Mouse (Mus musculus): ENCODE measurements around the gene Atp2b1. TPM values are rescaled to one million over a fixed set of nuclear protein-coding genes. Genes with fewer than 3 reads are reported as not detected.

Gene Atp2b1
- polyA plus RNA-seq, 1 experiment from 2014 or later: 88.5 TPM

DNA sequence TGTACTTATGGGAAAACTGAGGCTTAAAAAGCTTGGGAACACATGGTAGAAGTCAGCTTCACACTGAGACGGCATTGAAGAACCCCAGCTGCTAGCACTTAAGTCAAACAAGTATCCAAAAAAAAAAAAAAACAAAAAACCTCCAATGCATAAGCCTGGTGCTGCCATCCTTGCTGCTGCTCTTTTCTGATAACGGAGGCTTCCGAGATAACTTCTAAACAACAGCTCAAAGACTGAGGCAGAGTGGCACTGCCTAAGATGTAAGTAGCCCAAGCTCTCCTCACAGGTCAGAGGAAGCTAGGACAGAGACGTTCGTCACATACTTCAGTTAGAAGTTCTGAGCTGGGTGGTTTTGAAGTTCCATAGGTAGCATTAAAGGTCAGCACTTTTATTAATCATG, 113.3 kb downstream of the Atp2b1 start:
- no peak overlapping the region for H3K9ac ChIP-seq (ENCODE audit: low read length)
- no peak overlapping the region for H3K27ac ChIP-seq (ENCODE audit: low read length)
- no peaks in the 10 kb centered on the region for H3K4me1 ChIP-seq (ENCODE audit: control insufficient read depth, insufficient read depth, low read length)
- WGBS: 51% methylated on average over 5 of the region's 5 CpGs
- H3K36me3 ChIP-seq (ENCODE audit: control insufficient read depth, insufficient read depth): peaks cover 11% of the 10 kb centered on the region
- no peaks in the 10 kb centered on the region for H3K27me3 ChIP-seq (ENCODE audit: control insufficient read depth, insufficient read depth, low read length)
- H3K4me2 ChIP-seq (ENCODE audit: low read depth, low read length): no peak overlapping the region
- H3K9me3 ChIP-seq (replicated peaks; ENCODE audit: control insufficient read depth, low read length): no peaks in the 10 kb centered on the region
- no peak overlapping the region for H3K4me3 ChIP-seq (ENCODE audit: low read length)
- no peak for ATAC-seq (replicated peaks; ENCODE audit: extremely low read depth, insufficient read depth, low FRiP score)

DNA sequence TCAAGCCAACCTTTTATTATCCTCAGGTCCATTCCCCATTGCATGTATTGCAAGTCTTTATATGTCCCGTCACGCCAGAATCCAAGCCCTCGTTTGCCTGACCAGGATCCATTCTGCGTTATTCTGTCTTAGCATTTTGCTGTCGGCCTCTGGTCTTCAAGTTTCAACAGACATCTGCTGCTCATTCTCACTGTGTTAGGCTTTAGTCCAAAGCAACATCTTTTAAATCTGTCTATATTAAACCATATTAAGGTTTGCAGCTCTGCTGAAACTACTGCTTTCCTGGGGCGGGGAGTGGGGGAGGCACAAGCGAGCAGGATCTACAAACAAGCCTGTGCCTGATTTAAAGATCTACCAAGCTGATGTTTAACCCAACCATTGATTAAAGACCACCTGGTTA, 115.6 kb downstream of the Atp2b1 start:
- H3K4me3 ChIP-seq (ENCODE audit: low read length): no peak overlapping the region
- no peak overlapping the region for H3K4me2 ChIP-seq (ENCODE audit: low read depth, low read length)
- H3K4me1 ChIP-seq (ENCODE audit: control insufficient read depth, insufficient read depth, low read length): no peaks in the 10 kb centered on the region
- H3K27ac ChIP-seq (ENCODE audit: low read length): no peak overlapping the region
- H3K9me3 ChIP-seq (replicated peaks; ENCODE audit: control insufficient read depth, low read length): no peaks in the 10 kb centered on the region
- H3K27me3 ChIP-seq (ENCODE audit: control insufficient read depth, insufficient read depth, low read length): no peaks in the 10 kb centered on the region
- H3K9ac ChIP-seq (ENCODE audit: low read length): no peak overlapping the region
- peaks cover 4% of the 10 kb centered on the region for H3K36me3 ChIP-seq (ENCODE audit: control insufficient read depth, insufficient read depth)
- 95% methylated on average over 7 of the region's 7 CpGs for WGBS
- ATAC-seq (replicated peaks; ENCODE audit: extremely low read depth, insufficient read depth, low FRiP score): no peak

DNA sequence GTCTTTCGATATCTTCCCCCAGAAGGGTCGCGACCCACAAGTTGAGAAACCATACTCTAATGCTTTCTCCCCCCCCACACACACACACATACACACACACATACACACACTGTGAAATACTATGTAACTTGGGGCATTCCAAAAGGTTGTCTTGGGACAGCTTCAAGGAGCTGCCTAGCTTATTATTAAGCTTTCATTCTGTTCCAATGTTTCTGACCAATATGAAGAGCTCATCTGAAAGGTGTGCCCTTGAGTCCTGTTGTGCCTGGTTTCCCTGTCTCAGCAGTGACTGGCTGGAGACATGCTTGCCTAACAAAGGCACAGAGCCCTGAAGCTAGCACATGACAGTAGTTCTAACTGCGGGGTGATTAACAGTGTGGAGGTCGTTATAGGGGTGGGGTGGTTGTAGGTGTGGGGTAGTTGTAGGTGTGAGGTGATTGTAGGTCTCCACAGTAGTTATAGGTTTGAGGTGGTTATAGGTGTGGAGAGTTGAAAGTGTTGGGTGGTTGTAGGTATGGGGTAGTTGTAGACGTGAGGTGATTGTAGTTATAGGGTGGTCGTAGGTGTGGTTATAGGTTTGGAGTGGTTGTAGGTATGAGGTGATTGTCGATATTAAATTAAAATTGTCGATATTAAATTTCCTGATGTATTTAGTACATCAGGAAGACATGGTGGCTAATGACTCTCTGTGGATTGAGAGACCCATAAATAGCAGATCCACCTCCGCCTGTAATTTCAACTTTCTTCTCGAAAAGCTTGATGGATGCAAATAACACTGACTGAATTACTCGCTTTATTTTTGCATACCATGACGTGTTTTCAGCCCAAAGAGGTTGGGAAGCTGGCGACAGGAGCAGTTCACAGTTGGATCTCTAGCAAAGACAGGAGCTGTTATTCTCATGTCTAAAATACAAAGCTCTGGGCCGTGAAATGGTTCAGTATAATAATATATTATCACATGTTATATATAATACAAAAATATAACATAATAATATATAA, 119.9 kb downstream of the Atp2b1 start:
- WGBS: 90% methylated on average over 15 of the region's 15 CpGs
- no peak for ATAC-seq (replicated peaks; ENCODE audit: extremely low read depth, insufficient read depth, low FRiP score)
- Histone ChIP-seq H3K4me2 (ENCODE audit: low read depth, low read length) (no peak overlapping the region), H3K27me3 (ENCODE audit: control insufficient read depth, insufficient read depth, low read length) (no peaks in the 10 kb centered on the region), H3K27ac (ENCODE audit: low read length) (no peak overlapping the region), H3K4me1 (ENCODE audit: control insufficient read depth, insufficient read depth, low read length) (no peaks in the 10 kb centered on the region), H3K4me3 (ENCODE audit: low read length) (no peak overlapping the region), H3K9ac (ENCODE audit: low read length) (no peak overlapping the region), H3K9me3 (replicated peaks; ENCODE audit: control insufficient read depth, low read length) (no peaks in the 10 kb centered on the region), H3K36me3 (ENCODE audit: control insufficient read depth, insufficient read depth) (no peaks in the 10 kb centered on the region)

DNA sequence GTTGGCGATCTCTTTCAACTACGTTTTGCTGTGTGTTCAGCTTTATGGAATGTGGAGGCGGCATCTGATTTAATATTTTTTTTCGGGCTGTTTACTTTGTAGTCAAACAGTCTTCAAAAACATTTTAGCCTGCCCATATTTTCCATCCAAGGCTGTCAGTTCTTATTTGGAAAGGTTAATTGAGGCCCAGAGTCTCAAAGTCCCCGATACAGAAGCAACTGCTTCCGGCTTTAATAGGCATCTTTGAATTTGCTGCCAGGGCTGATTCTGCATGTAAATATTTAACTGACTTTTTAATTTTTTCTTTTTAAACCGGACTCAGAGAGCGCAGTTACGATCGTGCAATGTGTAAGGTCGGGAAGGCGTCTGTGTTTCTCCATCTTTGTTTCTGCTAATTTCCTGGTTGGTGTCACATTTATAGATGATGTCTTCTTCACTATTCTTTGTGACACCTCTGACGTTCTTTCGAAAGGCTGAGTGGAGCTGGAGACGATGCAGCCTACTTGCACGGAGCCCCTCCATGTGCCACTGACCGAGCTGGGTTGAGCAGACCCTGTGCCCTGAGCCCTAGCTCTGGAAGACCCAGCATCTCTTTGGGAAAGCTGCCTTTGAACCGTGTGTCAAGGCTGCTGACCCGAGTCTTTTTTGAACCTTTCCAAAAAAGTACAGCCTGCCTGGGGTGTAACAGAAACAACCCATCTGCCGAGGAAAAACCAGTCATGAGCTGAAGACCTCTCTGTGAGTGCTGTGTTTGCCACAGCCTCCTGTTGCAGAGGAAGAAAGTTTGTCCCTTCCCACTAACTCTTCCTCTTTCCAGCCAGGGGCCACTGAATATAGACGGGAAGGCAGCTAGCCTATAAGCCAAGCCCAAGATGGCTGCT, 123.2 kb downstream of the Atp2b1 start:
- ATAC-seq (replicated peaks; ENCODE audit: extremely low read depth, insufficient read depth, low FRiP score): no peak
- H3K4me3 ChIP-seq (ENCODE audit: low read length): no peak overlapping the region

DNA sequence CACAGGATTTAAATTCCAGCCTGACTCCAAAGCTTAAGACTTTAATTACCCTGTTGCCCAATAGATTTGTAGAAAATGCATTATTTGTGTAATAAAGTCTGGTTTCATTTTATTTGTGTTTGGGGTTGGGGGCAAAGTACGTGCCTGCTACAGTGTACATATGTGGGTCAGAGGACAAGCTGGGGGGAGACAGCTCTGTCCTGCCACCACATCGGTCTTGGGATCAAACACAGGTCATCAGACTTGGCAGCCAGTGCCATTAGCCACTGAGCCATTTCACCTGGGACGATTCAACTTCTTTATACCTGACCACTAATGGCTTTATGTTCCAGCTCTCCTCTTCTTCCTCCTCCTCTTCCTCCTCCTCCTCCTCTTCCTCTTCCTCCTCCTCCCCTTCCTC, 124.7 kb downstream of the Atp2b1 start:
- Histone ChIP-seq H3K9me3 (replicated peaks; ENCODE audit: control insufficient read depth, low read length) (no peaks in the 10 kb centered on the region), H3K4me1 (ENCODE audit: control insufficient read depth, insufficient read depth, low read length) (0 out of 2 replicates have a peak, but pooled peaks cover 2% of the 10 kb centered on the region), H3K4me3 (ENCODE audit: low read length) (no peak overlapping the region), H3K36me3 (ENCODE audit: control insufficient read depth, insufficient read depth) (no peaks in the 10 kb centered on the region), H3K27me3 (ENCODE audit: control insufficient read depth, insufficient read depth, low read length) (no peaks in the 10 kb centered on the region), H3K27ac (ENCODE audit: low read length) (no peak overlapping the region), H3K9ac (ENCODE audit: low read length) (no peak overlapping the region), H3K4me2 (ENCODE audit: low read depth, low read length) (no peak overlapping the region)
- WGBS: 86% methylated on average over 3 of the region's 3 CpGs
- no peak for ATAC-seq (replicated peaks; ENCODE audit: extremely low read depth, insufficient read depth, low FRiP score)

More for the DNA sequence above, 123.2 kb downstream of the Atp2b1 start:
- 0 out of 2 replicates have a peak, but pooled peaks cover 2% of the 10 kb centered on the region for H3K4me1 ChIP-seq (ENCODE audit: control insufficient read depth, insufficient read depth, low read length)
- no peaks in the 10 kb centered on the region for H3K9me3 ChIP-seq (replicated peaks; ENCODE audit: control insufficient read depth, low read length)
- H3K27ac ChIP-seq (ENCODE audit: low read length): no peak overlapping the region
- H3K9ac ChIP-seq (ENCODE audit: low read length): no peak overlapping the region
- WGBS: 81% methylated on average over 21 of the region's 21 CpGs
- no peak overlapping the region for H3K4me2 ChIP-seq (ENCODE audit: low read depth, low read length)
- H3K36me3 ChIP-seq (ENCODE audit: control insufficient read depth, insufficient read depth): no peaks in the 10 kb centered on the region
- H3K27me3 ChIP-seq (ENCODE audit: control insufficient read depth, insufficient read depth, low read length): no peaks in the 10 kb centered on the region

DNA sequence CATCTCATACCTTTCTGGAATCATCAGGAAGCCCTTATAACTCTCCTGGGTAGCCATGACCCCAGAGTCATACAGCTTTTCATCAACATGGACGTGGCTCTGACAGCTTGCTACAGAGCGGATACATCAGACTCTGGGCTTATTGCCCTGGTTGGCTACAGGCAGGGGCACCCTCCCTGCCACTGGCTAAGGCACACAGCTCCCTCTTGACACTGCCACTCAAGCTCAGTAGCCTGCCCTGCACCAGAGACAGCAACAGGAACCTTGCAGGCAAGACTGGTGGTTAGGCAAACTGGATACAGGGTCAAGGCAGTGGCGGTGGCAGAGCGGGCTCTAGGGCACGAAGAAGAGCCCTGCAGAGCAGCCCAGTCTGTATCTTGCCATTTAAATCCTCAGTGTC, 126.0 kb downstream of the Atp2b1 start:
- Histone ChIP-seq H3K4me3 (ENCODE audit: low read length) (no peak overlapping the region), H3K9ac (ENCODE audit: low read length) (no peak overlapping the region), H3K4me1 (ENCODE audit: control insufficient read depth, insufficient read depth, low read length) (0 out of 2 replicates have a peak, but pooled peaks cover 2% of the 10 kb centered on the region), H3K36me3 (ENCODE audit: control insufficient read depth, insufficient read depth) (no peaks in the 10 kb centered on the region), H3K27ac (ENCODE audit: low read length) (no peak overlapping the region), H3K9me3 (replicated peaks; ENCODE audit: control insufficient read depth, low read length) (no peaks in the 10 kb centered on the region), H3K4me2 (ENCODE audit: low read depth, low read length) (no peak overlapping the region), H3K27me3 (ENCODE audit: control insufficient read depth, insufficient read depth, low read length) (no peaks in the 10 kb centered on the region)
- no peak for ATAC-seq (replicated peaks; ENCODE audit: extremely low read depth, insufficient read depth, low FRiP score)
- 73% methylated on average over 5 of the region's 5 CpGs for WGBS

DNA sequence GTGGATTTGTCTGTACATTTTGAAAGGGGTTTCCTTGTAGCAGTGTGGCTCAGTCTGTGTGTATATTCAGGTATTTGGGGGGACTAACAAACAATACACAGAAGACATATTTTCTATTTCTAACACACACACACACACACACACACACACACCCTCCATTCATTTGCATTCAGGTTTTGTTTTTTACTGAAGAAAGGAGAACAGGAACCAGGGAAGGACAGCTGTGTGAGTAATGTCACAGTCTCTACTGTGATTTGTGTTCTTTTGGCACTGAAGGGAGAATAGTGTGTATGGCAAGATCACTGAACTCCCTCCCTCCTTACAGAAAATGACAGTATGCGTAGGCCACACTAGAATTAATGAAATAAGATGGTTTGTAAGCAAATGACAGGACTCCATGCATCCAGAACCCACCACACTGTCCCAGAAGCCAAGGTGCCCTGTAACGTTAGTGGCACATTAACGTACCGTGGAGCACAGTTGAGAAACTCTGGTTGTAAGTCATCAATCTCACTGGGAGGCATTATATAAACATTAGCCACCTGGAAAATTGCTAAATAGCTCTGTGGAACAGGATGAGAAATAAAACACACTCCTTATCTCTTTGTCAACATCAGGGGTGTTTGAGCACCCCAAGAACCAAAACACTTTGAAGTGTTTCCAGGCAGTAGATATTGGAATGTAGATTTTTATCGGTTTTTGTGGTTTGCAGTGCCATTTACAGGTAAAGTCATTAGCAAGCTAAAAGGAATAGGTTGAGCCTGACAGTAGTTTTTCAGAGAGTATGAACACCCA, 132.7 kb downstream of the Atp2b1 start:
- H3K4me3 ChIP-seq (ENCODE audit: low read length): no peak overlapping the region
- H3K4me2 ChIP-seq (ENCODE audit: low read depth, low read length): no peak overlapping the region
- H3K4me1 ChIP-seq (ENCODE audit: control insufficient read depth, insufficient read depth, low read length): no peaks in the 10 kb centered on the region
- no peak for ATAC-seq (replicated peaks; ENCODE audit: extremely low read depth, insufficient read depth, low FRiP score)
- H3K9me3 ChIP-seq (replicated peaks; ENCODE audit: control insufficient read depth, low read length): no peaks in the 10 kb centered on the region
- no peak overlapping the region for H3K27ac ChIP-seq (ENCODE audit: low read length)
- WGBS: 74% methylated on average over 5 of the region's 5 CpGs
- H3K27me3 ChIP-seq (ENCODE audit: control insufficient read depth, insufficient read depth, low read length): no peaks in the 10 kb centered on the region
- H3K9ac ChIP-seq (ENCODE audit: low read length): no peak overlapping the region
- H3K36me3 ChIP-seq (ENCODE audit: control insufficient read depth, insufficient read depth): no peaks in the 10 kb centered on the region

DNA sequence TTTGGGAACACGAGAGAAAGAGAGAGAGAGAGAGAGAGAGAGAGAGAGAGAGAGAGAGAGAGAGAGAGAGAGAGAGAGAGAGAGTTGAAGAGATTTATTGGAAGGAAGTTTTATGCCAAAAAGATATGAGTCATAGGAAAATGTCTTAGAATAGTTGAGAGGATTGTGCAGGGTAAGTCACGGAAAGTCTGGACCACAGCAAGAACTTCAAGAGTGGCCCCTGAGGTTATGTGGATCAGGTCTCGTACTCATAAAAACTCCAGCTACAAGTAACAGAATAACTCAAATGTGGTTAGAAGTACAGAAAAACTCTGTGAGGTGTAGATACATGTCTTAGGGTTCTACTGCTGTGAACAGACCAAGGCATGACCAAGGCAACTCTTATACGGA, 133.3 kb downstream of the Atp2b1 start:
- WGBS: 64% methylated on average over 4 of the region's 4 CpGs
- Histone ChIP-seq H3K4me3 (ENCODE audit: low read length) (no peak overlapping the region), H3K27ac (ENCODE audit: low read length) (no peak overlapping the region), H3K27me3 (ENCODE audit: control insufficient read depth, insufficient read depth, low read length) (no peaks in the 10 kb centered on the region), H3K4me1 (ENCODE audit: control insufficient read depth, insufficient read depth, low read length) (no peaks in the 10 kb centered on the region), H3K4me2 (ENCODE audit: low read depth, low read length) (no peak overlapping the region), H3K9me3 (replicated peaks; ENCODE audit: control insufficient read depth, low read length) (no peaks in the 10 kb centered on the region), H3K36me3 (ENCODE audit: control insufficient read depth, insufficient read depth) (no peaks in the 10 kb centered on the region), H3K9ac (ENCODE audit: low read length) (no peak overlapping the region)
- no peak for ATAC-seq (replicated peaks; ENCODE audit: extremely low read depth, insufficient read depth, low FRiP score)
